Mouse (Mus musculus) ovary, postnatal 36 days (tissue): ENCODE results near the gene Olfr1393.
A peak's percentile ranks its signal among the peaks of the same experiment; 100 is the strongest.

ENCODE experiments used
- DNase-seq: peaks from one replicate; pipeline ENCODE4 v3.0.0; 2022; ENCODE audit warnings: low spot score, mixed read lengths

The Olfr1393 gene

GRCm38 (mm10) chr11:49278222-49278621 is at the start of gene Olfr1393:
Gene Olfr1393 (plus strand): TSS chr11:49278304.
- DNase-seq: no peak

GRCm38 (mm10) chr11:49232781-49233180 is 45.3 kb upstream of the Olfr1393 start:
- no peak for DNase-seq

GRCm38 (mm10) chr11:49235459-49236207 is 42.5 kb upstream of the Olfr1393 start:
- DNase-seq: no peak

- DNase-seq: no peak
Measured at GRCm38 (mm10) chr11:49236891-49237290, 41.2 kb upstream of the Olfr1393 start.

- DNase-seq: no peak
Measured at GRCm38 (mm10) chr11:49237532-49237931, 40.6 kb upstream of the Olfr1393 start.

GRCm38 (mm10) chr11:49240310-49240709 is 37.8 kb upstream of the Olfr1393 start:
- no peak for DNase-seq

- DNase-seq: no peak
Measured at GRCm38 (mm10) chr11:49240874-49241273, 37.2 kb upstream of the Olfr1393 start.

GRCm38 (mm10) chr11:49241471-49241870 is 36.6 kb upstream of the Olfr1393 start:
- no peak for DNase-seq

GRCm38 (mm10) chr11:49242944-49243626 is 35.0 kb upstream of the Olfr1393 start:
- no peak for DNase-seq

GRCm38 (mm10) chr11:49243727-49244594 is 34.1 kb upstream of the Olfr1393 start, which contains the start of gene Mgat1:
Gene Mgat1 (plus strand): TSS chr11:49244191.
- peak; percentile 94 for DNase-seq

- DNase-seq: no peak
Measured at GRCm38 (mm10) chr11:49244595-49244930, 33.5 kb upstream of the Olfr1393 start.

- no peak for DNase-seq
Measured at GRCm38 (mm10) chr11:49245176-49245575, 32.9 kb upstream of the Olfr1393 start.

- DNase-seq: no peak
Measured at GRCm38 (mm10) chr11:49245634-49246415, 32.3 kb upstream of the Olfr1393 start.

GRCm38 (mm10) chr11:49246523-49246922 is 31.6 kb upstream of the Olfr1393 start:
- no peak for DNase-seq

- DNase-seq: no peak
Measured at GRCm38 (mm10) chr11:49247255-49247654, 30.8 kb upstream of the Olfr1393 start.

GRCm38 (mm10) chr11:49248226-49248973 is 29.7 kb upstream of the Olfr1393 start:
- DNase-seq: no peak

GRCm38 (mm10) chr11:49248974-49249700 is 29.0 kb upstream of the Olfr1393 start:
- no peak for DNase-seq

GRCm38 (mm10) chr11:49249811-49250421 is 28.2 kb upstream of the Olfr1393 start:
- DNase-seq: no peak

GRCm38 (mm10) chr11:49250422-49251379 is 27.4 kb upstream of the Olfr1393 start:
- DNase-seq: peak; percentile 91
